Mouse (Mus musculus) macrophage (primary cell): ENCODE measurements around the gene Cdcp1. TPM values are rescaled to one million over a fixed set of nuclear protein-coding genes. Genes with fewer than 3 reads are reported as not detected.

Source experiments
- H3K27ac ChIP-seq: fragments of 350-480 bp; formaldehyde crosslinking; 2 replicates; pipeline ENCODE4 v1.9.0; 2021
- H3K36me3 ChIP-seq: fragments of 350-480 bp; formaldehyde crosslinking; 2 replicates; pipeline ENCODE4 v1.9.0; 2021; ENCODE audit errors: inconsistent target
- H3K4me3 ChIP-seq: fragments of 350-480 bp; formaldehyde crosslinking; 2 replicates; pipeline ENCODE4 v1.9.0; 2021; ENCODE audit errors: inconsistent target
- H3K79me2 ChIP-seq: fragments of 350-480 bp; formaldehyde crosslinking; 2 replicates; pipeline ENCODE4 v1.9.0; 2021; ENCODE audit errors: inconsistent target
- WGBS: methylation state at CpG from one replicate; pipeline ENCODE4 v1.1.7; 2026; ENCODE audit warnings: inconsistent platforms; ENCODE audit not compliant: missing documents; 5-methylcytosine and 5-hydroxymethylcytosine counted together
- polyA plus RNA-seq: library from polyadenylated mRNA; stranded (reverse); fragments of 250-400 nt; gene quantifications from 3 replicates; pipeline ENCODE4 v1.2.4, GENCODE M21; 2018; ENCODE audit warnings: inconsistent platforms

Gene Cdcp1
- polyA plus RNA-seq, 1 experiment from 2014 or later, result not detected

DNA sequence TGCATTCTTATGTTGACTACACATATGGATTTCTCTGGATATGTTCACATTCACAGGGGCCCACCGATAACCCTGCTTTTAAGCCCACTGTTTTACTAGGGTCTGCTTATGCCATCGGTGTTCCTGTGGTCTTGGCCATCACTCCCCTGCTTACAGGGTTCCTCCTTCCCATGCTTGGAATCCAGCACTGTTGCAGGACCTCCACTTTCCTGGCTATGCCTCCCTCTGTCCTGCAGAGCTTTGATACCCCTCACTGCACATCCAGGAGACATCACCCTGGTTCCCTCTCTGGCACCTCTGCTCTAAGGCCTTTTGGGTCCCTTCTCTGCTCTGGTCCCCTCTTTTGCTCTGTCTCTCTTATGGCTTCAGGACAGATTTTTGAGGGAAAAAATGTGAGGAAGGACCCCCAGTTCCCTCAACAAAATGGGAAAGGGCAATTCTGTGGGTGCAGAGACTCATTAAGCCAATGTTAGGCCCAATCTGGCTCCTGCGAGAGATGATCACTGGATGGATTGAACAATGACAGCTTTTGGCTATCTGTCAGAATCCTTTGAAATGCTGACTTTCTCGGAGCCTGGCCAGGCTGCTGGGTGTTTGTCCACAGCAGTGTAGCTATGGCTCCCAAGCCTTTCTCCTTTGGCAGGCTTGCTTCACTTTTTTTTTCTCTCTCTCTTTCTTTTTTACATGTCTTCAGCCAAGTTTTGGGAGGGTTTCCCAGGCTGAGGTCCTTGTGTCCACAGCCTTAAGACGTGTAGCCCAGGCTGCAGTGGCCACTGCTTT, 65.4 kb downstream of the Cdcp1 start, which contains the start of gene Clec3b:
Gene Clec3b (plus strand): TSS at position 706 of the 780 bp plus-strand sequence.
- no peak within 1 kb of the TSS for H3K4me3 ChIP-seq
- H3K27ac ChIP-seq, result no peak within 1 kb of the TSS
- no peaks in the 10 kb centered on the region for H3K36me3 ChIP-seq
- 95% methylated on average over 5 of the region's 5 CpGs for WGBS
- H3K79me2 ChIP-seq, result no peaks in the 10 kb centered on the region

DNA sequence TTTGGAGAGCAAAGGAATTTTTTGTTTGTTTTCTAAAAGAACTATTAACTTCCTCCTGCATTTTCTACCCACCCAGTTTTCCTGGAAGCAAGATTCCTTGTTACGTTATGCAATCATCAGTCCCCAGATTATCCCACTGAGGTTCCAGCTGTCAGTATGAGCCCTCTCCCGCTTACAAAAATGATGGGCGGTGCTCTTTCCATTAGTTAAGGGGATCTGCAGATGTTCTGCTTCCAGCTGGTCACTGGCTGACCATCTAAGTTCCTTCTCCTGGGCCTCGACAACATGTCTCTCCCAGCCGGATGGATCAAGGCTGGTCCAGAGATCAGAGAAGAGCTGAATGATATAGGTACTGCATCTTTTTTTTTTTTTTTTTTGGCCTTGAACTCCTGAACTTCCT, 67.4 kb downstream of the Cdcp1 start:
- no peaks in the 10 kb centered on the region for H3K36me3 ChIP-seq
- no peak overlapping the region for H3K27ac ChIP-seq
- no peak overlapping the region for H3K4me3 ChIP-seq
- 97% methylated on average over 5 of the region's 5 CpGs for WGBS
- H3K79me2 ChIP-seq, result no peaks in the 10 kb centered on the region

DNA sequence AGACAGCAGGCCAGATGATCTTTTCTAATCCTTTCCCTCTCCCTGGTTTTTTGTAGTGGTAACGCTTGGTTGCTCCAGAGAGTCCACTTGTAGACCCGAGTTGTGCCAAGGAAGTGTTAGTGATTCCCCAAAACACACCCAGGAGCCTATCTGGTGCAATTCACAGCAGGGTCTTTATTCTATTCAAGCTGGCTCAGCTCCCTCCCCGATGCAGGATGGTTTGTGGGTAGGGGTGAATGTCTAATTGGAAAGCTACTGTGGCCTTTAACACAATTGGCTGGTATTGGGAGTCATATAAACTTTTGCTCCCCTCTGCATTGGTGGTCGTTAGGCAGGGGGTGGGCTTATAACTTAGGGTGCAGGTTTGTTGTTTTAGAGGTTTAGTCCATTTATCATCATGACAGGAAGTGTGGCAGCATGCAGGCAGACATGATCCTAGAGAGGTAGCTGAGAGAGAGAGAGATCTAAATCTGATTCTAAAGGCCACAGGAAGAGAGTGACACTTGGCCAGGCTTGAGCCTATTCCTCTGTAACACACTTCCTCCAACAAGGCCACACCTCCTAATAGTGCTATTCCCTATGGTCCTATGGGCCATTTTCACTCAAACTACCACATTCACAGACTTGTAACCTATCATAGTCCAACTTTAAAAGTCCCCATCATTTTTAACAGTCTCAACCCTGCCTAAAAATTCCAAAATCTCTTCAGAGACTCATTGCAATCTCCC, 75.8 kb downstream of the Cdcp1 start:
- 60% methylated on average over 4 of the region's 4 CpGs for WGBS
- peaks cover 29% of the 10 kb centered on the region; the same call in 1 of the 2 replicates for H3K36me3 ChIP-seq

DNA sequence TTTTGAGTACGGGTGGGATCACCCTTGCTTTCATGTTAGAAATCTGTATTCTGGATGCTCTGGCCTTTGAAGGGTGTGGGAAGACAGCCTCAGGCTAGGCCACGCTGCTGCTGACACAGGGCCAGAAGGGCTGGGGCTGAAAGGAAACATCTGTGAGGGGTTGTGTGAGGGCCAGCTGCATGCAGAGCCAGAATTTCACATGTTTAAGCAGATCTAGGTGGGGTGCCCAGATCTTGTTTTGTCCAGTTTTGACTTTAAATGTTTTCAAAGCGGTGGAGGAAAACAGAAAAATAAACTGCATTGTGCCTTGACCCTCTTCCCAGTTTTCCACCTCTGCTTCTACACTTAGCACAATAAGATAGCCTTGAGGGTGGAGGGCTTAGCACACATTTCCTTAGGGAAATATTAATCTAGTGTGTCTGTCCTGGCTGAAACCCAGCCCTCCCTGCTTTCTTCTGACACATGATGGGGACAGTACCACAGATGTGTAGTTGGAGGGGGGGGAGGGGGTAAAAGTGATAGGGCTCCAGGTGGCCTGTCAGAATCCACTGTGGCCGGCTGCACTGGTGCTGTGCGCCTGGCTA, 76.9 kb downstream of the Cdcp1 start:
- Histone ChIP-seq H3K27ac (no peak overlapping the region), H3K79me2 (no peaks in the 10 kb centered on the region), H3K4me3 (no peak overlapping the region), H3K36me3 (peaks cover 37% of the 10 kb centered on the region; the same call in 1 of the 2 replicates)
- WGBS, result 72% methylated on average over 5 of the region's 5 CpGs

More for the DNA sequence above, 75.8 kb downstream of the Cdcp1 start:
- H3K27ac ChIP-seq, result no peak overlapping the region
- H3K4me3 ChIP-seq, result no peak overlapping the region
- no peaks in the 10 kb centered on the region for H3K79me2 ChIP-seq

DNA sequence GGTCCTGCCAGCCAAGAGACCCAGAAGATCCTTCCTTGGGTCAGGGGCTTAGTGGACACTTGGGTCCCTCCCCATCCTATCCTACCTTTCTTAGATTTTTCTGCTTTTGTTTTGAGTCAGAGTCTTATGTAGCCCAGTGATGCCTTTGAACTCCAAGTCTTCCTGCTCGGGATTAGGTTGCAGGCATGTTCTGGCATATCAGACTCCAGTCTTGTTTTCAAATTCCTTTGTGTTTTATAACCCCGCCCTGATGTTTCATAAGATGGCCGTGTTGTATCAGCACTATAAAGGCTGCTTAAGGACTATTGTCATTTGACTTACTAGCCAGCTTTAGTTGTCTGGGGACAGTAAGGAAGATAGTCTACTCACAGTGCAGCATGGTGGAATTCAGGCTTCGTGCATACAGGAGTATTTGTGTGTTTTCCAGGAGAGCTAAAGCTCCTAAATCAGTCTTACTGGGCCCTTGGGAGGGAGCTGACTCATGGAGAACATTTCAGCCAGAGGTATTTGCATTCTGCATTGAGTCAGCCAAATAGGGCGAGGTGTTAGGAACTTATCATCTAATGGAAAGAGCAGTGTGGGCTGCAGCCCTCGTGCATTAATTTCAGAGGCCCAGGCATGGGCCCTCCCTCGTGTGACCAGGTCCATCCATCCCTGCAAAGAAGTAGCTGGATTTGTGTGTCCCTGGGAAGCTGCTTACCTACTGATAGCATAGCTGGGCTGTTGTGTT, 78.7 kb downstream of the Cdcp1 start:
- no peak overlapping the region for H3K4me3 ChIP-seq
- H3K27ac ChIP-seq, result no peak overlapping the region
- H3K36me3 ChIP-seq, result peaks cover 51% of the 10 kb centered on the region
- no peaks in the 10 kb centered on the region for H3K79me2 ChIP-seq
- WGBS, result 92% methylated on average over 7 of the region's 7 CpGs

DNA sequence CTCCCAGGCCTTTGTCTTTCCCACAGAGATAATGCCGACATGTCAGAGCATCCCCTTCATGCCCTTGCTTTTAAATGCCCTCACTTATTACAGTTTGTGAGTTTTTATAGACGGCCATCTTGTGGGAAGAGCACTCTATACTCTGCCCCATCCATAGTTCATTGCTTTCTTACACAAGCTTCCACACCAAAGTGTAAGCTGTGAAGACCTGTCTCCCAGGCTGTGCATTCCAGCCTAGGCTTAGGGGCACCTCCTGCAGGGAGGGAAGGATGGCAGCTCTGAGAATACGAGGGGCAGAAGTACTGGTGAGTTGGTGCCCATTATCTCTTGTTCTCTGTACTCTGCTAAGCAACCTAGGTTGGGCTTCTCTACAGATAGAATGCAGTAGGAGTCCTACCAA, 82.8 kb downstream of the Cdcp1 start:
- WGBS, result 95% methylated on average over 3 of the region's 3 CpGs

DNA sequence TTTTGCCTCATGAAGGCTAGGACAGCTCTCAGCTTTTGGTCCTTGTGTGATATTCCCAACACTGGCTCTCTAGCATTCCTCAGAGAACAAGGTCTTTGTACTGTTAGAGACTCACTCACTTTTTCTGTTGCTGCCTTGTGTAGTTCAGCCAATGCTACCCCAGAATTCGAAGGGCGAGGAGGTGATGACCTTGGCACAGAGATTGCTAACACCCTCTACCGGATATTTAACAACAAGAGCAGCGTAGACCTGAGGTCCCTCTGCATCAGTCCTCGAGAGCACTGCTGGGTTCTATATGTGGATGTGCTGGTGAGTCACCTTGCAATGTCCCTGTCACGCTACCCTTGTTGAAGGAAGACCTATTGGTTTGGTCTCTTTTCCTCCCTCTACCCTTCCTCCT, 88.2 kb downstream of the Cdcp1 start:
- 93% methylated on average over 6 of the region's 6 CpGs for WGBS
- no peak overlapping the region for H3K27ac ChIP-seq
- no peaks in the 10 kb centered on the region for H3K79me2 ChIP-seq
- peaks cover 50% of the 10 kb centered on the region for H3K36me3 ChIP-seq
- H3K4me3 ChIP-seq, result no peak overlapping the region

More for the DNA sequence above, 82.8 kb downstream of the Cdcp1 start:
- Histone ChIP-seq H3K27ac (no peak overlapping the region), H3K36me3 (peaks cover 77% of the 10 kb centered on the region), H3K4me3 (no peak overlapping the region), H3K79me2 (no peaks in the 10 kb centered on the region)

DNA sequence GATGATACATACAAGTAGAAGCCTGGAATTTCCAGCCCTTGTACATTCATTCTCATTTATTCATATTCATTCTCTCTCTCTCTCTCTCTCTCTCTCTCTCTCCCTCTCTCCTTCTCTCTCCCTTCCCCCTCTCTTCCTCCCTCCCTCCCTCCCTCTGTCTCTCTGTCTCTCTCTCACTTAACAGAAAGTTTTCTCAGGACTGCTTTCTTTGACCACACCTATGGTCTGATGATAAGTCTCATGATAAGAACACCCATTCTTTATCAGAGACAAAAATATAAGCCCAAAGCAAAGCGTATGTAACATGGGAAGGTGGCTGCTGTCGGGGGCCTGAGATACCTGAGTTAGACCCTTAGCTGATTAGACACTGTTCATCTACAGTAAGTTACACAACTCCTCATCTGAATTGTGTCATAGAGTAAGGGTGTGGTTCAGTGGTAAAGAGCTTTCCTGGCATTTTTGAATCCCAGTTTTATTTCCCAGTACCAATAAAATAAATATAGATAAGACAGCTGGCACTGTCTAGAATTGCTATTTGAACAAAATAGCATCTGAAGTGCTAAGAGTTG, 91.3 kb downstream of the Cdcp1 start:
- H3K36me3 ChIP-seq, result peaks cover 46% of the 10 kb centered on the region

DNA sequence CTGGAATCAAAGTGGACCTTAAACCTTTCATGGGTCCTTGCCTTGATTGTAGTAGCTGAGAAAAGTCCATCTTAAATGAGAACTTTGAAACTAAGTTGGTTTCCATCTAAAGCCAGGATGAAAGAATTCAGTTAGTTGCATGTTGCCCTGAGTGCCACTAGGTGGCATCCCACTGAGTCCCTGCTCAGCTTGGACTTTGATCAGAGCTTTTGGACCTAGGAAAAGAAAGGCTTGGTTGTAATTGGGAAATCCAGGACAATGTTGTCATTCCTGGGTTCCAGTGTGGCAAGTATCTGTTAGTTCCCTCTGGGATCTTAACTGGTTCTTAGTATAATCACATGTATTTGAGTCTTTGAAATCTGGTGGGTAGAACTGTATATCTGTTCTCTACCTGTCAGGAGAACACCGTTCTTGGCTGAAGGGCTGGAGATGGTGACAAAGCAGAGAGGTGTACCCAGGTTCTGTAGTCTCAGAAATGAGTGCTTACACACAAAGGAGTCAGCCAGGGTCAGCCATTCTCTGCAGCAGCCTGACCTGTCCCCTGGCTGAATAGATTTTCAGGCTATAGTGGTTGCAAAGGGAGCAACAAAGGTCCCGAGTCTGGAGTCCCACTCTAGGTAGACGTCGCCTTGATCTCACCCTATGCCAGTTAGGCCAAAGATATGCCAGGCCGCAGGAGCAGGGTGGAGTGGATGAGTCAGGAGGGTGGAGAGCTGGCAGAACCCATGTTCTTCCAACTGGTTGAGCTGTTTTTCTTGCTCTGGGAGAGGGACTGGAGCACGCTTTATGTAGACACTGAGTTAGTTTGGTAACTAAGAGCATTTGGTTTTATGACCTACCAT, 92.0 kb downstream of the Cdcp1 start:
- WGBS, result 94% methylated on average over 6 of the region's 6 CpGs
- H3K79me2 ChIP-seq, result no peaks in the 10 kb centered on the region
- no peak overlapping the region for H3K4me3 ChIP-seq
- peaks cover 50% of the 10 kb centered on the region for H3K36me3 ChIP-seq
- no peak overlapping the region for H3K27ac ChIP-seq

More for the DNA sequence above, 91.3 kb downstream of the Cdcp1 start:
- 94% methylated on average over 2 of the region's 2 CpGs for WGBS
- Histone ChIP-seq H3K79me2 (no peaks in the 10 kb centered on the region), H3K27ac (no peak overlapping the region), H3K4me3 (no peak overlapping the region)

DNA sequence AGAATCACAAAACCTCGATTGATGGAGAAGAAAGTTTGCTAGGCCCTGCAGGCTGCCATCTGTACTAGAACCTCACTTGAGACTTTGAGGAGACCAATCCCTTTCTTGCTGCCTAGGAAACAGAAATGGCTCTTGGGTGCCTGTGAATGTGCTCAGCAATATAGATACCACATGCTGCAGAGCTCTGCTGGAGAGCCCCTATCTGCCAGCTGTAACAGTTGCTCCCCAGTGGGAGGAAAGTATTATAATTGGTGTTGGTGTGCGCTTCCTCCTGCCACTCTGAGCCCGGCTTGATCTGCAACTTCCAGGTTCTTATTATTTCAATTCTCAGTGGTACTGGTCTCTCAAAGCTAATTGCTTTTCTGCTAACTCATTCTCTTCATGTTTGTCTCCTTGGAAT, 92.8 kb downstream of the Cdcp1 start:
- no peak overlapping the region for H3K4me3 ChIP-seq
- H3K36me3 ChIP-seq, result peaks cover 44% of the 10 kb centered on the region
- WGBS, result 89% methylated on average over 3 of the region's 3 CpGs
- H3K79me2 ChIP-seq, result no peaks in the 10 kb centered on the region
- no peak overlapping the region for H3K27ac ChIP-seq

Other genes with a start within 250 kb of the Cdcp1 start
- gene Tmem42, start 194.7 kb downstream of the Cdcp1 start, polyA plus RNA-seq, result 2.9 to 8.6 TPM (median 3.4 TPM) in 3 replicates
- not detected in 3 replicates for gene Tgm4, start 181.3 kb downstream of the Cdcp1 start, polyA plus RNA-seq
- 37.6 to 46.3 TPM (median 38.8 TPM) in 3 replicates for gene Zdhhc3, start 102.8 kb downstream of the Cdcp1 start, polyA plus RNA-seq
- 11.6 to 28.4 TPM (median 12.5 TPM) in 3 replicates for gene Exosc7, start 102.8 kb downstream of the Cdcp1 start, polyA plus RNA-seq
- not detected in 3 replicates for gene Clec3b, start 65.1 kb downstream of the Cdcp1 start, polyA plus RNA-seq
- gene Tmem158, start 44.7 kb upstream of the Cdcp1 start, polyA plus RNA-seq, result 0.50 to 2.5 TPM (median 1.4 TPM) in 3 replicates
- 117 to 494 TPM (median 405 TPM) in 3 replicates for gene Lars2, start 150.9 kb upstream of the Cdcp1 start, polyA plus RNA-seq